Comparison of ENCODE assay signal across 8 mouse cellular contexts in the genomic region with DNA sequence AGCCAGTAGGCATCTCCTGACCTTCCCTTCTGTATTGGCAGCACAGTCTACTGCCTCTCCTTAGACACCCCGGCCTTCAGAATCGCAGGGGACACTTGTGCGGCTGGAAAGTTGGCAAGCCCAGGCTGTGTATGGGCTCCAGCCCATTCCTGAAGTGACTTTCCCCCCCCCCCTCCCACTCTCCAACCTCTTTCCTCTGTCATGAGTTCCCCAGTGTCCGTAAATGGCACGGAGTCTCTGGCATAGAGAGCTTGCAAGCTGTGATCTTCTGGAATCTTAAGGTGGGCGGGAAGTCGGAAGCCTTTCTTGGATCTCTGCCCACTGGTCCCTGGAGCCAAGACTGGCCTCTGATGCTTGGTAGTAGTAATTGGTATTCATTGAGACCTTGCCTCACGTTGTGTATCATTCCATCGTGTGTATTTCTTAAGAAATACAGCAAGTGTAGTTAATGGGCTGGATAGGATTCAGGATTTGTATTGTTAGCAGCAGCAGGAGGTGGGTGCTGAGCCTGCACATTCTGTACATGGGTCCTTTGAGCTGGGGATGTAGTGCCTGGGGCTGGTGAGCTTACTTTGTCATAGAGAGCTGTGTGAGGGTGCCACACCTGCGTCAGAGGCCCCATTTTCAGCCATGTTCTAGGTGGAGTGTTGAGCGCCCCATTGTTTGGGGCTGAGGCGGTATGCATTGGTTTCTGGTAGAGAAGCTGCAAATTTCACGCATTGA.
A peak's percentile ranks its signal among the peaks of the same experiment; 100 is the strongest.
DNase-seq lines count a peak whose midpoint lies in the region; ATAC-seq lines count a peak whose summit lies in the region.

No protein-coding gene starts in this region.

- WGBS in neural tube, embryonic 15.5 days, result 61% methylated on average over 13 of the region's 13 CpGs

- no peak overlapping the region for H3K4me2 ChIP-seq in neural tube, embryonic 15.5 days

- no peaks in the 10 kb centered on the region for H3K9me3 ChIP-seq in neural tube, embryonic 15.5 days (replicated peaks)

- peak; percentile 27; the same call in 1 of the 2 replicates for ATAC-seq in neural tube, embryonic 15.5 days (ENCODE audit: low FRiP score)

- H3K27ac ChIP-seq in neural tube, embryonic 15.5 days (replicated peaks), result peak overlapping the region; percentile 55

- no peaks in the 10 kb centered on the region for H3K27me3 ChIP-seq in neural tube, embryonic 15.5 days (replicated peaks)

- H3K4me3 ChIP-seq in neural tube, embryonic 15.5 days (replicated peaks), result no peak overlapping the region

- peaks cover 57% of the 10 kb centered on the region for H3K4me1 ChIP-seq in neural tube, embryonic 15.5 days

- no peak overlapping the region for H3K9ac ChIP-seq in neural tube, embryonic 15.5 days (replicated peaks)

- DNase-seq in cerebellum, postnatal 25 days, result peak; percentile 37 to 56
- no peak for DNase-seq in cerebellum, adult 11-12 months
- peak; percentile 43 for DNase-seq in NIH3T3 (ENCODE audit: low read depth)
- peak; percentile 50 for DNase-seq in gastrocnemius, postnatal 25 days
- DNase-seq in kidney, postnatal 36 days, result peak; percentile 71 to 72
- DNase-seq in thymus, postnatal 4 days, result no peak
- DNase-seq in yolk sac, embryonic 10.5 days (ENCODE audit: low spot score), result no peak

- no peaks in the 10 kb centered on the region for H3K36me3 ChIP-seq in neural tube, embryonic 15.5 days

Comparison
In these comparisons a context has a peak if more than half of its experiments do, and no peak if none do; other contexts are left out.
1. DNase-seq: peak in cerebellum, postnatal 25 days (2 of 2), NIH3T3 (single experiment), gastrocnemius, postnatal 25 days (single experiment) and kidney, postnatal 36 days (2 of 2); none in cerebellum, adult 11-12 months (single experiment), thymus, postnatal 4 days (single experiment) and yolk sac, embryonic 10.5 days (single experiment).